Mouse (Mus musculus) bone marrow macrophage, adult 2 months (primary cell): ENCODE measurements at regions not wholly inside any gene's neighbourhood (a gene's known extent, or its start where the extent isn't known, plus 50 kb on each side); places are given as distances from the start of the nearest gene placed in this dataset.

Experiments
- CTCF ChIP-seq: IDR thresholded peaks from 2 replicates; pipeline ENCODE4 v1.5.1; 2012; ENCODE audit warnings: low read depth, mild to moderate bottlenecking, low read length, moderate library complexity
- POLR2A ChIP-seq: IDR thresholded peaks from 2 replicates; pipeline ENCODE4 v1.6.1; 2012; ENCODE audit warnings: mild to moderate bottlenecking, low read depth, low read length, borderline replicate concordance

GRCm38 (mm10) chr7:129914871-129915270 is 323.2 kb downstream of the Wdr11 start:
- no peak for TF ChIP-seq CTCF
- TF ChIP-seq POLR2A = no peak
